Mouse (Mus musculus): Measurements from ENCODE around the gene Ptgs1.

DNA sequence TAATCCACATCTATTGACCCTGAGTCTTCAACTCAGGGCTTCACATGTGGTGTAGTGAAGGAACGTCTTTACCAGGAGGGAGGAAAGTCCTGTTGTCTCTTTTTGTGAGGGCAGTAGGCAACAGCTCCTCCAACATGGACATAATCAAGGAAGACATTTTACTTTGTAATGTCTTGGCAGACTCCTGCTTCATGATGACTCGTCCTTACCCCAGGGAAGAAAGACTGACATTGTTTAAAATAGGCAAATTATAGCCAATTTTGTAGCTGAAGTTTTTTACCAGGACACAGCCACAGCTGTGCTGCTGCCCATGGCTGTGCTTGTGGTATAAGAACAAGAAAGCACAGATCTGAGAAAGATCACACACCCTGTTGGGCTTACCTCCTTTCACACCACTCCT is 8.7 kb downstream of the Ptgs1 start:
- no peak for TF ChIP-seq CTCF (IDR thresholded peaks at IDR 0.05; ENCODE audit: control insufficient read depth, insufficient read depth, low read length)
- no peak for TF ChIP-seq POLR2A (IDR thresholded peaks at IDR 0.05; ENCODE audit: borderline replicate concordance, control insufficient read depth, low read depth, low read length)

Measured in bone marrow, adult 2 months (tissue).